Mouse (Mus musculus) lung, adult 2 months (tissue): ENCODE results near the gene Ttc34.

Experiments used
- CTCF ChIP-seq: fragments of 200-500 bp; IDR thresholded peaks from 2 replicates; pipeline ENCODE4 v1.5.1; 2011; ENCODE audit warnings: mild to moderate bottlenecking, low read length, control low read depth; ENCODE audit not compliant: insufficient read depth
- POLR2A ChIP-seq: fragments of 200-500 bp; IDR thresholded peaks from 2 replicates; pipeline ENCODE4 v1.6.1; 2011; ENCODE audit warnings: low read depth, mild to moderate bottlenecking, control low read depth, low read length, borderline replicate concordance; ENCODE audit errors: extremely low read depth

DNA sequence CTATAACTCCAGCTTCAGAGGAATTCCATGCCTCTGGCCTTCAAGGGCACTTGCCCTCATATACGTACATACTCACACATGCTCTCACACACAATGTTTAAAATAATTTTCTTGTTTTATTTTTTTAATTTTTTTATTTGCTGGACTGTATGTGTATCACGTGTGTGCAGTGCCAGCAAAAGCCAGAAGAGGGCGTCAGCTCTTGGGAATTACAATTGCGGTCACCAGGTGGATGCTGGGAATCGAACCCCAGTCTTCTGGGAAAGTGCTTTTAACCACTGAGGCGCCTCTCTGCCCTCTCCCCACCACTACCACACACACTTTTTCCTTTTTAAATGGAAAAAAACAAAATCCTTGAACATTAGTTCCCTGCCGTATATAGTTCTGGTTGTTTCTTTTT, 19.6 kb downstream of the Ttc34 start:
- no peak for TF ChIP-seq POLR2A
- TF ChIP-seq CTCF = no peak
